Mouse (Mus musculus): ENCODE measurements around the gene Hsd11b1.

DNA sequence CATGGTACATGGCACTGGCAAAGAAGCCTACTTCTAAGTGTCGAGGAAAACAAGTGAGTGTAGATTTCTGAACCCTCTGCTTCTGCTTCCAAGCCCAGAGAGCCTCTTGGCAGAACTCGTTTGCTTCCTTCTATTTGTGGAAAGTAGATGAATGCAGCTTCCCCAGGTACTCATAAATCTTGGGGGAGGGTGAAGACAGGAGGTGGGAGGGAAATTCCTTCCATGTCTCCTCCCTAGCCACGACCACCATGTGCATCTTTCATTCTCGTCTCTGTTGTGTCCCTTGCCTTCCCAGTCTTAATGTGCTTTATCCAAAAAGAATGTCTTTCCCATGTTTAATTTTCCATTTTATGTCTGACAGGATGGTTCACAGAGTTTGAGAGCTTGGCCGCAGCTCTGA, 11.3 kb downstream of the Hsd11b1 start:
- TF ChIP-seq CTCF (IDR thresholded peaks at IDR 0.05; ENCODE audit: low read depth, low read length) (no peak), EP300 (IDR thresholded peaks at IDR 0.05; ENCODE audit: insufficient read depth, low read depth, low read length) (no peak)

Data from ES-Bruce4 (cell line).